Mouse (Mus musculus) MEL (cell line): ENCODE data around the gene Adap1. TPM values are rescaled to one million over a fixed set of nuclear protein-coding genes. Genes with fewer than 3 reads are reported as not detected.
A peak's percentile ranks its signal among the peaks of the same experiment; 100 is the strongest.

Experiments
- DNase-seq: peaks from one replicate; pipeline ENCODE4 v3.0.0; 2011; ENCODE audit warnings: low read depth, low spot score
- H3K27ac ChIP-seq: 2 replicates; pipeline ENCODE4 v1.5.1; 2012; ENCODE audit warnings: low read depth, mild to moderate bottlenecking, control low read depth, low read length, moderate library complexity; ENCODE audit not compliant: control insufficient read depth
- H3K27me3 ChIP-seq, 2 experiments: fragments of 150-350 bp in 1 of 2; sonication (generic) in 1 of 2; 2 replicates each; pipeline ENCODE4 v1.6.1; 2012; ENCODE audit warnings: low read length in 2 of 2, mild to moderate bottlenecking in 2 of 2, improper control_type of control experiment in 1 of 2, moderate library complexity in 1 of 2; ENCODE audit not compliant: insufficient read depth in 2 of 2, control insufficient read depth in 1 of 2
- H3K36me3 ChIP-seq, 2 experiments: 2 replicates each; pipeline ENCODE4 v1.6.1; 2012 to 2014; ENCODE audit warnings: low read length in 2 of 2, improper control_type of control experiment in 1 of 2, inconsistent platforms in 1 of 2, mild to moderate bottlenecking in 1 of 2; ENCODE audit not compliant: insufficient read depth in 2 of 2, control insufficient read depth in 1 of 2
- H3K4me1 ChIP-seq, 2 experiments: fragments of 150-350 bp in 1 of 2; sonication (generic) in 1 of 2; 2 replicates each; pipeline ENCODE4 v1.6.1; 2012; ENCODE audit warnings: low read length in 2 of 2, improper control_type of control experiment in 1 of 2, mild to moderate bottlenecking in 1 of 2; ENCODE audit not compliant: insufficient read depth in 2 of 2, control insufficient read depth in 1 of 2
- H3K4me3 ChIP-seq, 2 experiments: fragments of 150-350 bp in 1 of 2; sonication (generic) in 1 of 2; 2 replicates each; pipeline ENCODE4 v1.5.1; 2012; ENCODE audit warnings: low read depth in 2 of 2, low read length in 2 of 2, mild to moderate bottlenecking in 2 of 2, moderate library complexity in 2 of 2, control low read depth in 1 of 2, improper control_type of control experiment in 1 of 2; ENCODE audit not compliant: control insufficient read depth in 1 of 2, insufficient read depth in 1 of 2
- H3K79me2 ChIP-seq: 2 replicates; pipeline ENCODE4 v1.6.1; 2012; ENCODE audit warnings: mild to moderate bottlenecking, low read length, moderate library complexity; ENCODE audit not compliant: control insufficient read depth, poor library complexity, insufficient read depth
- H3K9ac ChIP-seq: 2 replicates; pipeline ENCODE4 v1.6.1; 2012; ENCODE audit warnings: low read depth, mild to moderate bottlenecking, control low read depth, low read length, moderate library complexity; ENCODE audit not compliant: control insufficient read depth, poor library complexity, severe bottlenecking
- H3K9me3 ChIP-seq: fragments of 150-350 bp; sonication (generic); replicated peaks from 2 replicates; pipeline ENCODE4 v1.6.1; 2012; ENCODE audit warnings: mild to moderate bottlenecking, low read length, improper control_type of control experiment, moderate library complexity; ENCODE audit not compliant: insufficient read depth
- BHLHE40 ChIP-seq: IDR thresholded peaks from 2 replicates; pipeline ENCODE4 v1.6.1; 2012; ENCODE audit warnings: low read depth, mild to moderate bottlenecking, inconsistent platforms, low read length, improper control_type of control experiment, borderline replicate concordance
- CHD1 ChIP-seq: IDR thresholded peaks from 2 replicates; pipeline ENCODE4 v1.6.1; 2012; ENCODE audit warnings: low read depth, mild to moderate bottlenecking, inconsistent platforms, low read length, improper control_type of control experiment
- CHD2 ChIP-seq: IDR thresholded peaks from 2 replicates; pipeline ENCODE4 v1.6.1; 2011; ENCODE audit warnings: low read length, improper control_type of control experiment
- E2F4 ChIP-seq: IDR thresholded peaks from 2 replicates; pipeline ENCODE4 v1.6.1; 2011; ENCODE audit warnings: low read depth, low read length, improper control_type of control experiment, borderline replicate concordance
- ELF1 ChIP-seq: IDR thresholded peaks from 2 replicates; pipeline ENCODE4 v1.6.1; 2014; ENCODE audit warnings: low read depth, mild to moderate bottlenecking, inconsistent platforms, low read length, improper control_type of control experiment, moderate library complexity
- EP300 ChIP-seq, 2 experiments: IDR thresholded peaks; 2 replicates each; pipeline ENCODE4 v1.6.1; 2011; ENCODE audit warnings: improper control_type of control experiment in 2 of 2, low read length in 2 of 2, low read depth in 1 of 2, mild to moderate bottlenecking in 1 of 2
- GATA1 ChIP-seq: IDR thresholded peaks from 2 replicates; pipeline ENCODE4 v1.6.1; 2011; ENCODE audit warnings: low read depth, low read length, improper control_type of control experiment
- HCFC1 ChIP-seq: IDR thresholded peaks from 2 replicates; pipeline ENCODE4 v1.6.1; 2012; ENCODE audit warnings: low read depth, mild to moderate bottlenecking, inconsistent platforms, low read length, improper control_type of control experiment, moderate library complexity
- JUND ChIP-seq: IDR thresholded peaks from 2 replicates; pipeline ENCODE4 v1.6.1; 2011; ENCODE audit warnings: low read depth, mild to moderate bottlenecking, improper control_type of control experiment, low read length
- KAT2A ChIP-seq: conservative IDR thresholded peaks from 2 replicates; pipeline ENCODE4 v1.6.1; 2012; ENCODE audit warnings: low read depth, low read length, improper control_type of control experiment, inconsistent platforms
- MAFK ChIP-seq: IDR thresholded peaks from 2 replicates; pipeline ENCODE4 v1.6.1; 2011; ENCODE audit warnings: low read depth, mild to moderate bottlenecking, low read length, improper control_type of control experiment, borderline replicate concordance
- MEF2A ChIP-seq: IDR thresholded peaks from 2 replicates; pipeline ENCODE4 v1.6.1; 2014; ENCODE audit warnings: low read depth, mild to moderate bottlenecking, inconsistent platforms, low read length, improper control_type of control experiment; ENCODE audit not compliant: poor library complexity, insufficient replicate concordance, severe bottlenecking; ENCODE audit errors: extremely low read depth
- MXI1 ChIP-seq: IDR thresholded peaks from 2 replicates; pipeline ENCODE4 v1.6.1; 2011; ENCODE audit warnings: mild to moderate bottlenecking, low read depth, low read length, improper control_type of control experiment
- MYB ChIP-seq: IDR thresholded peaks from 2 replicates; pipeline ENCODE4 v1.6.1; 2011; ENCODE audit warnings: mild to moderate bottlenecking, low read depth, low read length, improper control_type of control experiment
- NELFE ChIP-seq: IDR thresholded peaks from 2 replicates; pipeline ENCODE4 v1.6.1; 2011; ENCODE audit warnings: low read depth, low read length, improper control_type of control experiment
- NRF1 ChIP-seq: IDR thresholded peaks from 2 replicates; pipeline ENCODE4 v1.6.1; 2014; ENCODE audit warnings: low read depth, mild to moderate bottlenecking, inconsistent platforms, low read length, improper control_type of control experiment, moderate library complexity; ENCODE audit not compliant: poor library complexity, insufficient read depth, severe bottlenecking
- POLR2A ChIP-seq, 2 experiments: IDR thresholded peaks; 2 replicates each; pipeline ENCODE4 v1.6.1; 2011 to 2012; ENCODE audit warnings: low read length in 2 of 2, mild to moderate bottlenecking in 2 of 2, control low read depth in 1 of 2, improper control_type of control experiment in 1 of 2, low read depth in 1 of 2, moderate library complexity in 1 of 2; ENCODE audit not compliant: control insufficient read depth in 1 of 2, insufficient read depth in 1 of 2, poor library complexity in 1 of 2
- POLR2AphosphoS2 ChIP-seq: IDR thresholded peaks from 2 replicates; pipeline ENCODE4 v1.6.1; 2011; ENCODE audit warnings: low read length, improper control_type of control experiment
- SIN3A ChIP-seq: IDR thresholded peaks from 2 replicates; pipeline ENCODE4 v1.6.1; 2012; ENCODE audit warnings: low read length, improper control_type of control experiment, inconsistent platforms
- SMC3 ChIP-seq: IDR thresholded peaks from 2 replicates; pipeline ENCODE4 v1.6.1; 2011; ENCODE audit warnings: low read depth, low read length, improper control_type of control experiment
- TAL1 ChIP-seq: IDR thresholded peaks from 2 replicates; pipeline ENCODE4 v1.6.1; 2012; ENCODE audit warnings: mild to moderate bottlenecking, inconsistent platforms, low read length, moderate library complexity, mixed read lengths
- UBTF ChIP-seq: IDR thresholded peaks from 2 replicates; pipeline ENCODE4 v1.6.1; 2012; ENCODE audit warnings: low read depth, mild to moderate bottlenecking, inconsistent platforms, low read length, improper control_type of control experiment, moderate library complexity, borderline replicate concordance; ENCODE audit not compliant: insufficient read depth
- USF1 ChIP-seq: IDR thresholded peaks from 2 replicates; pipeline ENCODE4 v1.6.1; 2014; ENCODE audit warnings: low read depth, mild to moderate bottlenecking, inconsistent platforms, low read length, improper control_type of control experiment, moderate library complexity
- USF2 ChIP-seq, 2 experiments: IDR thresholded peaks; 2 replicates each; pipeline ENCODE4 v1.6.1; 2011 to 2012; ENCODE audit warnings: improper control_type of control experiment in 2 of 2, low read length in 2 of 2, borderline replicate concordance in 1 of 2, inconsistent platforms in 1 of 2, low read depth in 1 of 2, mild to moderate bottlenecking in 1 of 2; ENCODE audit not compliant: insufficient read depth in 1 of 2
- ZC3H11A ChIP-seq: IDR thresholded peaks from 2 replicates; pipeline ENCODE4 v1.6.1; 2012; ENCODE audit warnings: low read depth, mild to moderate bottlenecking, inconsistent platforms, low read length, improper control_type of control experiment
- ZMIZ1 ChIP-seq: IDR thresholded peaks from 2 replicates; pipeline ENCODE4 v1.6.1; 2012; ENCODE audit warnings: low read depth, mild to moderate bottlenecking, inconsistent platforms, low read length, improper control_type of control experiment, moderate library complexity
- ZNF384 ChIP-seq: IDR thresholded peaks from 2 replicates; pipeline ENCODE4 v1.6.1; 2012; ENCODE audit warnings: low read depth, mild to moderate bottlenecking, inconsistent platforms, low read length, improper control_type of control experiment
- polyA plus RNA-seq, 2 experiments: library from polyadenylated mRNA; stranded (reverse) in 1 of 2; unstranded in 1 of 2; fragments of >175 nt in 1 of 2; fragments of >200 nt in 1 of 2; gene quantifications; 2 replicates each; pipeline versions ENCODE4 v1.2.1 to v1.2.4; 2012; ENCODE audit warnings: low replicate concordance in 2 of 2, low read depth in 1 of 2; ENCODE audit not compliant: insufficient read length in 2 of 2, insufficient read depth in 1 of 2, missing spikeins in 1 of 2
- total RNA-seq: library from RNA; depleted of rRNA; stranded (reverse); fragments of 300-350 nt; gene quantifications from 2 replicates; pipeline ENCODE4 v1.2.3, GENCODE M21; 2012

The Adap1 gene
- total and polyA plus RNA-seq, 3 experiments = 52.9 to 59.8 TPM; not detected in 1

GRCm38 (mm10) chr5:139371631-139372401 is 46.4 kb upstream of the Adap1 start (continued):
- TF ChIP-seq NRF1 (peak; percentile 84), POLR2AphosphoS2 (peak; percentile 62; the same call in 1 of the 2 replicates), MYB (no peak), KAT2A (no peak), ZC3H11A (no peak), EP300 (IDR thresholded peaks at IDR 0.05; ENCODE audit: low read depth in 1 of 2, low read length in 2 of 2) (no peak), POLR2A (IDR thresholded peaks at IDR 0.05; ENCODE audit: control insufficient read depth in 1 of 2, insufficient read depth in 1 of 2, low read depth in 1 of 2, low read length in 2 of 2, poor library complexity in 1 of 2) (peak; percentile 39 to 77; a peak in 3 of 4 replicates), CHD1 (no peak), MXI1 (peak; percentile 99), SIN3A (peak; percentile 85)

- peaks cover 0 to 5% of the 10 kb centered on the region in 2 experiments; a peak in 2 of 4 replicates for H3K4me1 ChIP-seq
- no peak overlapping the region for H3K4me3 ChIP-seq
- H3K9me3 ChIP-seq = no peaks in the 10 kb centered on the region
- TF ChIP-seq MAFK = 0 out of 2 replicates have a peak, but pooled peaks have one; percentile 13
- TF ChIP-seq ZNF384 = no peak
- no peak for TF ChIP-seq USF1
- TF ChIP-seq, all 39 proteins: peak for 1
- Histone ChIP-seq H3K9ac (no peak overlapping the region; the same call in 1 of the 2 replicates), H3K79me2 (peaks cover 2% of the 10 kb centered on the region; the same call in 1 of the 2 replicates), H3K27ac (no peak overlapping the region), H3K27me3 (no peaks in the 10 kb centered on the region), H3K36me3 (no peaks in the 10 kb centered on the region)
- DNase-seq = no peak
These were observed 45.7 kb upstream of the Adap1 start for GRCm38 (mm10) chr5:139371118-139371517.

- no peak overlapping the region for H3K4me3 ChIP-seq
- no peaks in the 10 kb centered on the region; a peak in 1 of 4 replicates for H3K36me3 ChIP-seq
- no peaks in the 10 kb centered on the region for H3K9me3 ChIP-seq
- no peaks in the 10 kb centered on the region for H3K27me3 ChIP-seq
- DNase-seq = no peak
- no peak overlapping the region for H3K27ac ChIP-seq
- no peak overlapping the region for H3K9ac ChIP-seq
- peaks cover 0 to 5% of the 10 kb centered on the region in 2 experiments; a peak in 2 of 4 replicates for H3K4me1 ChIP-seq
- peaks cover 2% of the 10 kb centered on the region; the same call in 1 of the 2 replicates for H3K79me2 ChIP-seq
- no peak for TF ChIP-seq POLR2A (IDR thresholded peaks at IDR 0.05; ENCODE audit: control insufficient read depth in 1 of 2, insufficient read depth in 1 of 2, low read depth in 1 of 2, low read length in 2 of 2, poor library complexity in 1 of 2)
- no peak for TF ChIP-seq POLR2AphosphoS2
- TF ChIP-seq HCFC1 = no peak
- TF ChIP-seq NELFE = no peak
- no peak for TF ChIP-seq MXI1
- no peak for TF ChIP-seq GATA1
- TF ChIP-seq MEF2A = no peak
- TF ChIP-seq E2F4 = no peak
- no peak for TF ChIP-seq BHLHE40
- no peak for TF ChIP-seq CHD2
- TF ChIP-seq TAL1 = no peak
- no peak for TF ChIP-seq SMC3
- no peak for TF ChIP-seq ZMIZ1
- no peak for TF ChIP-seq MAFK
- TF ChIP-seq JUND = no peak
- TF ChIP-seq UBTF = no peak
- no peak for TF ChIP-seq USF2 (IDR thresholded peaks at IDR 0.05; ENCODE audit: borderline replicate concordance in 1 of 2, insufficient read depth in 1 of 2, low read depth in 1 of 2, low read length in 2 of 2)
- TF ChIP-seq ELF1 = no peak
- no peak for TF ChIP-seq USF1
These were observed 44.9 kb upstream of the Adap1 start for GRCm38 (mm10) chr5:139370336-139370735.
